Mouse (Mus musculus) cerebellum, adult 2 months (tissue): ENCODE data around the gene Bcl2. TPM values are rescaled to one million over a fixed set of nuclear protein-coding genes. Genes with fewer than 3 reads are reported as not detected.

Source experiments
- DNase-seq, 2 experiments: peaks; one replicate each; pipeline ENCODE4 v3.0.0; 2021
- H3K27ac ChIP-seq: fragments of 200-500 bp; 2 replicates; pipeline ENCODE4 v1.5.1; 2012; ENCODE audit warnings: low read length, control low read depth, inconsistent platforms; ENCODE audit not compliant: insufficient read depth
- H3K27me3 ChIP-seq: fragments of 200-500 bp; 2 replicates; pipeline ENCODE4 v1.6.1; 2012; ENCODE audit warnings: inconsistent platforms, mild to moderate bottlenecking, low read length, moderate library complexity; ENCODE audit not compliant: control insufficient read depth, insufficient read depth
- H3K4me1 ChIP-seq: fragments of 200-500 bp; 2 replicates; pipeline ENCODE4 v1.6.1; 2011; ENCODE audit warnings: low read length; ENCODE audit not compliant: control insufficient read depth, insufficient read depth
- H3K4me3 ChIP-seq: fragments of 200-500 bp; replicated peaks from 2 replicates; pipeline ENCODE3; 2011; ENCODE audit warnings: mild to moderate bottlenecking, low read depth, low read length, control low read depth; ENCODE audit not compliant: insufficient read depth
- CTCF ChIP-seq: fragments of 200-500 bp; IDR thresholded peaks from 2 replicates; pipeline ENCODE4 v1.5.1; 2011; ENCODE audit warnings: low read depth, mild to moderate bottlenecking, control low read depth, low read length, moderate library complexity, borderline replicate concordance; ENCODE audit not compliant: insufficient read depth
- POLR2A ChIP-seq: fragments of 200-500 bp; IDR thresholded peaks from 2 replicates; pipeline ENCODE4 v1.6.1; 2011; ENCODE audit warnings: low read length, control low read depth, borderline replicate concordance; ENCODE audit not compliant: insufficient read depth
- WGBS: fragments of 180-500 bp; shearing (Covaris S2); methylation state at CpG from one replicate; pipeline ENCODE4 v1.1.7; 2018; 5-methylcytosine and 5-hydroxymethylcytosine counted together
- polyA plus RNA-seq: library from polyadenylated mRNA; depleted of rRNA; stranded (reverse); fragments of >200 nt; gene quantifications from 2 replicates; pipeline ENCODE4 v1.2.3, GENCODE M21; 2012

The Bcl2 gene
- polyA plus RNA-seq, 1 experiment = 4.6 TPM

GRCm38 (mm10) chr1:106568868-106569267 lies 145.2 kb downstream of the Bcl2 start:
- H3K27me3 ChIP-seq = no peaks in the 10 kb centered on the region
- H3K4me3 ChIP-seq = no peak overlapping the region
- DNase-seq = no peak
- H3K4me1 ChIP-seq = peaks cover 6% of the 10 kb centered on the region
- 83% methylated on average over 3 of the region's 3 CpGs for WGBS
- H3K27ac ChIP-seq = no peak overlapping the region
- TF ChIP-seq CTCF (no peak), POLR2A (no peak)

GRCm38 (mm10) chr1:106567506-106567905 lies 146.6 kb downstream of the Bcl2 start:
- no peak for DNase-seq
- H3K27me3 ChIP-seq = no peaks in the 10 kb centered on the region
- no peak overlapping the region for H3K27ac ChIP-seq
- no peak overlapping the region for H3K4me3 ChIP-seq
- H3K4me1 ChIP-seq = peaks cover 6% of the 10 kb centered on the region
- no peak for TF ChIP-seq CTCF
- TF ChIP-seq POLR2A = no peak
- WGBS = 83% methylated on average over 5 of the region's 5 CpGs

GRCm38 (mm10) chr1:106566120-106567086 lies 147.7 kb downstream of the Bcl2 start:
- no peak overlapping the region for H3K27ac ChIP-seq
- DNase-seq = no peak
- TF ChIP-seq CTCF = no peak
- no peak for TF ChIP-seq POLR2A
- H3K4me1 ChIP-seq = peaks cover 6% of the 10 kb centered on the region
- WGBS = 90% methylated on average over 6 of the region's 6 CpGs
- no peak overlapping the region for H3K4me3 ChIP-seq
- no peaks in the 10 kb centered on the region for H3K27me3 ChIP-seq

GRCm38 (mm10) chr1:106565238-106565637 lies 148.8 kb downstream of the Bcl2 start:
- Histone ChIP-seq H3K27ac (no peak overlapping the region), H3K4me1 (peaks cover 3% of the 10 kb centered on the region), H3K27me3 (no peaks in the 10 kb centered on the region), H3K4me3 (no peak overlapping the region)
- no peak for TF ChIP-seq CTCF
- no peak for DNase-seq
- 51% methylated on average over 4 of the region's 4 CpGs for WGBS

DNA sequence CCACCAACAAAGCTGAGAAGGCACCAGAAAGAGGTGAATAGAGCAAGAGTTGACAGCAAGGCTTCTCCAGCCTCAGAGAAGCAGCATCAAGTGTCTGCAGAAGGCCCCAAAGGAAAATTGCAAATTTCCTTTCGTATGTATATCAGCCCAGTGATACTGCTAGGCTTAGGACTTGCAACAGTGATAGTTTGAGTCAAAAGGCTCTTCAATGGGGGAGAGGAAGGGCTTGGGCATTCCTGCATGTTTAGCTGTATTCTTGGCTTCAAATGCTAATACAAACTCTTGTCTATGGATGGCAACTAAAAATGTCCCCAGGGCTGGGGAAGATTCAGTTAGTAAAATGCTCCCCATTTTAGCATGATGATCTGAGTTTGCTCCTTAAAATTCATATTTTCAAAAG lies 149.6 kb downstream of the Bcl2 start:
- H3K4me1 ChIP-seq = no peaks in the 10 kb centered on the region
- TF ChIP-seq CTCF = no peak
- no peak for TF ChIP-seq POLR2A
- 86% methylated on average over 1 of the region's 1 CpGs for WGBS
- H3K27ac ChIP-seq = no peak overlapping the region
- no peak for DNase-seq
- H3K27me3 ChIP-seq = no peaks in the 10 kb centered on the region
- H3K4me3 ChIP-seq = no peak overlapping the region

DNA sequence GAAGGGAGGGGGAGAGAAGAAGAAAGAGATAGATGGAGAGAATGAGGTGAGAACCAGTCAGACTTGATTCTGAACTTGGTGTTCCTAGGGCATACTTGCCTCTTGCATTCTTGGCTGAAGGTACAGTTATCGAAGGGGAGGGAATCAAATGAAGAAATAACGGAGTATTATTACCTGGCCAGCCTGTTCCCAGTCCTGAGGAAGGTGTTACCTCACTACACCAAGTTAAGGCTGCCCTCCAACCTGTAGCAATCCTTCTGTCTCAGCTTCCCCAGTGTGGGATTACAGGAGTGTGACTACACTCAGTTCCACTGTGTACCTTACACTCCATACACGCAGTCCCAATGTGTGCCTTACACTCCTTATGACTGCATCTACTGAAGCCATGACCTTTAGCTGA lies 151.3 kb downstream of the Bcl2 start:
- Histone ChIP-seq H3K27me3 (no peaks in the 10 kb centered on the region), H3K27ac (no peak overlapping the region), H3K4me3 (no peak overlapping the region), H3K4me1 (no peaks in the 10 kb centered on the region)
- DNase-seq = no peak
- TF ChIP-seq POLR2A = no peak
- TF ChIP-seq CTCF = no peak
- WGBS = 94% methylated on average over 3 of the region's 3 CpGs

DNA sequence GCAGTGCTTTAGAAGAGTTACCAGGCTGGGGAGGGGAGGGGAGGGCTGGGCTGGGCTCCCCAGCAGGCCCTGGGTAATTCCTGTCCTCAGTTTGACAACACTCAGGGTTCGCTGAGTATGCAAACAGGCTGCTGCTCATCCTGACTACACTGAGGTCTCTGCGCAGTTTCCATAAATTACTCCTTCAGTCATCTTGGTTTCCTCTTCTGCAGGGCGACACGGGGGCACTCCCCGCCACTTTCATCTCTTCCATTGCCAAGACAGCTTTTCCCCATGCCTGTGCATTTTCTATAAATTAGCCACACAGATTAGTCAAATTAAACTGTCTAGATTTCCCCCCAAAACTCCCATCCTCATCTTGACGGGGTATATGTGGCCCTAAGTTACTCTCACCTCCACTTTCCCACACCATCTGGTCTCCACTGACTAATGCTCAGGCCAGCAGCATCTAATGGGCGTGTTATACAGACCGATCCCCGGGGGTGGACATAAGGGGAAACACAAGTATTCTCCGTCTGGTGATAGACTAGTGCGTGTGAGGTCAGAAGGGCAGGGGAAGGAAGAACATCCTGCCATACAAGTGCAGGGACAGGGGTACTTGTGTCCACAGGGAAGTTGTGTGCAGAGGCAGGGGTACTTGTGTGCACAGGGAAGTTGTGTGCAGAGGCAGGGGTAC lies 152.9 kb downstream of the Bcl2 start:
- TF ChIP-seq CTCF (no peak), POLR2A (no peak)
- H3K4me1 ChIP-seq = no peaks in the 10 kb centered on the region
- no peaks in the 10 kb centered on the region for H3K27me3 ChIP-seq
- H3K27ac ChIP-seq = no peak overlapping the region
- no peak overlapping the region for H3K4me3 ChIP-seq
- whole genome bisulfite sequencing = 77% methylated on average over 11 of the region's 11 CpGs
- no peak for DNase-seq

DNA sequence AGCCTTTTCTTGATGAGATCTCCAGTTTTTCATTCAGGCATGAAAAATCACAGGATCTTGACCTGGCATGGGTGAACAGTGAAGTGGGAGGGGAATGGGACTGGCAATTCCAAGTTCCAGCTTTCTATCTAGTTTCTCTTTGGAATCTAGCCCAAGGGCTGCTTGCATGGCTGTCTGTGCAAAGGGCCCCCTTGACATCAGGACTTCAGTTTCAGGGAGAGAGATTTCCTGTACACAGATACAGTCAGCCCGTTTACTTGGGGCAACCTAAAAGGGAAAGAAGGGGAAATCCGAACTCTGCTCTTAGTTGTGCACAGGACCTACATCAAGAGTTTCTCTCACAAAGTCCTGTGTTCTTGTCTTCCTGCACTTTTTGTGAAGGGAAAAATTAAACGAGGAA lies 154.0 kb downstream of the Bcl2 start:
- Histone ChIP-seq H3K27me3 (no peaks in the 10 kb centered on the region), H3K4me3 (no peak overlapping the region), H3K27ac (no peak overlapping the region), H3K4me1 (no peaks in the 10 kb centered on the region)
- TF ChIP-seq POLR2A = no peak
- no peak for TF ChIP-seq CTCF
- DNase-seq = no peak
- WGBS = 62% methylated on average over 3 of the region's 3 CpGs
